Mouse (Mus musculus): ENCODE results near the gene 2310039H08Rik.

Gene 2310039H08Rik

DNA sequence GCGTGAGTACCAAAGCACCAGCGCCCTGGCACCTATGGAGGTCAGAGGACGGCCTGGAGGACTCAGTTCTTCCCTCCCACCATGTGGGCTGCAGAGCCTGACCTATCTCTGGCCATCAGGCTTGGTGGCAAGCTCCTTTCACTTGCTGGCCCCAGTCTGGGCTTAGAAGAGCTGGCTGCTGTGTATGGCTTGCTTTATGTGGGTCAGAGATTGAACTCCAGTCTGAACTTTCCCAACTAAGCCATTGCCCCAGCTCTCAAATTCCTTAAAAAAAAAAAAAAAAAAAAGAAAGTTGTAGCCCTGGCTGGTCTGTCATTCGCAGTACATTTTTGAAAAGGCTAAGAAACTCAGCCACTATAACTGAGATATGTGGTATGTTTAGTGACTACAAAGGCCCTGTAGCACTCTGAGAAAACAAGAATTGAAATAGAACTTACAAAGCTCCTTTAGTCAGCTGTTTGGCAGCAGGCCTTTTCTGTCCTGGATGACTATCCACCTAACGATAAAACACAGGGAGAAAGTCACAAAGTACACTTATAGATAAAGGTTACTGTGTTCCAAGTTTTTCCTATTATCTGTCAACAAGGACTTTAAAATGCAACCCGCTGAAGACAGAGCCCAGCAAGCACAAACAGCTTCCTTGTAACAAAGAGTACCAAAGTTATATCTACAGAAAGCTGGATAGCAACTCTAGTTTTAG, 36.8 kb downstream of the 2310039H08Rik start:
- DNase-seq (ENCODE audit: low spot score), result no peak

DNA sequence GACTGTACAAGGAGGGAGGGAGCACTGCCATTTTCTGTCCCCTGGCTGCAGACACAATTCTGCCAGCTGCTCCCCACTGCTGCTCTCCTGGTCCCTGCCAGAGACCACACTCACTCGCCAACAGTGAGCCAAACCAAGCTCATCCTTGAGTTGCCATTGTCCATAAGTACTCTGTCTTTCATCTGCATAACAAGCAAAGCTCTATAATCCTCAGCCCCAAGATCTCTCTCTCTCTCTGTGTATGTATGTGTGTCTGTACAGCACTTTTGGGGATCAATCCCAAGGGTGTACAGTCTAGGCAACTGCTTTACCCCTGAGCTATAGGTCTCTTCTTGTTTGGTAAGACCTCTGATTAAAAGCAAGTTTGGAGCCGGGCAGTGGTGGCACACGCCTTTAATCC, 38.2 kb downstream of the 2310039H08Rik start:
- DNase-seq (ENCODE audit: low spot score), result no peak

DNA sequence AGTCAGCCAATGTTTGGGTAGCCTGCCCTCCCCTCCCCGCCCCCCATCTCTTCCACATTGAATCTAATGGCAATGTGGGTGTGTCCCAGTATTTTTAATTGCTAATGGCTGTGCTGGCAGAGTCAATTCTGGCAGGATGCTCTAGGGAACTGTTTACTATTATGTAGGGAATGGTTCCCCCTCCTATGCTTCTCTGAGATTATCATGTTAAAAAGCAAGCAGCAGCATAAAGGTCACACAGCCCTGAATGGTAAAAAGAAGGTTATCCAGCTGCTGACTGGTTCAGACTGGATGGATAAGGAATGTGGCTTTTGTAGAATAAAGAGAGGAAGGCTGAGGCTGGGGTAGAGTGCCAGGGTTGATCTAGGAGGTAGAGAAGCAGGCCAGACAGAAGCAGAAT, 40.0 kb downstream of the 2310039H08Rik start:
- no peak for DNase-seq (ENCODE audit: low spot score)

DNA sequence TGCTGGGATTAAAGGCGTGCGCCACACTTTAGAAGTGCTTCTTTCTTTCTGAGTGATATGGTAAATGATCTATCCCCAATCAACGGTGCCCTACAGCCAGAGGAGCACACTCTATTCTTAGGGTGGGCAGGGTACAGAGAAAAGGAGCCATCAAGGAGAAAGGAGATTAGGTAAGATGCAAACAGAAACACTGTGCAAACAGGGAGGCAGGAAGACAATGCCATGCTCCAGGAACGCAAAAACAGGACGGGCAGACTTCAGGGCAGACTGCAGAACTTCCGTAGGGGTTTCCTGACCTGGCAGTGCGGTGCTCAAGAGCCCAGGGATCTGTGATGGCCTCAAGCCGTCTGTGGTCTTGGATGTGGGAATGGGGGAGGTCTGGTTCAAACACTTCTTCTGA, 41.2 kb downstream of the 2310039H08Rik start:
- no peak for DNase-seq (ENCODE audit: low spot score)

DNA sequence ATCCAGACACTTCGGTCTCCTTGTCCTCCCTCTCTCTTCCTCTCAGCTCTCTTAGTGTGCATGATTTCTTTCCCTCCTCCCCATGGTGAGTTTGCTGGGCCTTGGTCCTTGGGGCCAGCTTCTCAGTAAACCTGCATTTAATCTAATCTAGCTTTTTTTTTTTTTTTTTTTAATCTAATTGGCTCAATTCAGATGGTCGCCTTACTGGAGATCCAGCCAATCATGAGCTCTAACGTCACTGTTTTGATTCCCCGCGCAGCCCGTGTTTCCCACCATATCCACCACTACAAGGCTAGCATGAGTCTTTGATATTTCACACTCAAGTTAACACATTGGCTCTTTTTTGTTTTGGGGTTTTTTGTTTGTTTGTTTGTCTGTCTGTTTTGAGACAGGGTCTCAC, 42.1 kb downstream of the 2310039H08Rik start:
- DNase-seq (ENCODE audit: low spot score), result no peak

DNA sequence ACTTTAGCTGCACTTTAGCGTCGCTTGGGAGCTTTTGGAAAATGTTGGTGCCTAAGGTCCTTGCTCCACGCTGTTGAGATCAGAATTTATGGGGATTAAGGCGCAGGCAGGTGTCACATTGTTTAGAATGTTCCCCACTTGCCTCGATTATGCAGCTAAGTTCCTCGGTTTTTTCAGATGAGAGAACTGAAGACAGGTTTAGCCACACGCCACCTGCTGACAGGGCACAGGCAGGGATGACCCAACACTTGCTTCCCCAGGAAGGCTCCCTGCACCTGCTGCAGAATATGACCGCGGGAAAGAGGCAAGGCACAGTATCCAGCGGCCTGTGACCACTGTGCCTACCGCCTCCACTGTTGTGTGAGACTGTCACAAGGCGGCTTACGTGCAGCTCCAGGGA, 43.9 kb downstream of the 2310039H08Rik start:
- no peak for DNase-seq (ENCODE audit: low spot score)

DNA sequence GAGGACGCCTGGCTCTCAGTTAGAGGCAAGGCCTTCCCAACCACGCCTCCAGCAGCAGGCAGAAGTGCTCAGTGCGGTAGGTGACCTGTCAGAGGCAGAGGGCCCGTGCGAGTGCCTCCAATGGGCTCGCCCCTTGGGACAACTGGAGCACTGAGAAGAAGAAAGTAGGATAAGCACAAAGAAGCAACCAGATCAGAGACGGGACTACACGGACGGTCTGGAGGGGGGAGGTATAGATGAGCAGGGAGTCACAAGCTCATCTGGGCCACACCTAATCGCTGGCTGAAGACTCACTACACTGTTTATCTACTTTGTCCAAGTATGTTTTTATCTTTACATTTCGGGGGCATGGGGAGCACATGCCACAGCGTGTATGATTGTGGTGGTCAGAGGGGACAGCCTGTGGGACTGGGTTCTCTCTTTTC, 45.3 kb downstream of the 2310039H08Rik start:
- DNase-seq (ENCODE audit: low spot score), result no peak

DNA sequence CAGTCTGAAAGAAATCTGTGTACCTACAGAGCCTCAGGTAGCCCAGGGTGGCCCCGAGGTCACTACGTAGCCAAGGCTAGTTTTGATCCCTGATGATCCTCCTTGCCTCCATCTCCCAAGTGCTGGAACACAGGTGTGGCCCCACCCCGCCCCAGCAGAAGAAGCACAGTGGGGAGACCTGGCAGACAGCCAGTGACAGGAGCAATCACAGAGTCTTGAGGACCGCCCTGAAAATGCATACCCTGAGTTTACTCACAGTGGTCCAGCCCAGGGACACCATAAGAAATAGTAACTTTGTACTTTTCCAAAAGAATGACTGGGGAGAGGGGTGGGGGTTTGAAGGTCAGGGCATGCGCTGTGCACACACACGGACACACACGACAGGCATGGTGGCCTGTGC, 48.2 kb downstream of the 2310039H08Rik start:
- DNase-seq (ENCODE audit: low spot score), result no peak
